Mouse (Mus musculus): ENCODE measurements at regions not wholly inside any gene's neighbourhood (a gene's known extent, or its start where the extent isn't known, plus 50 kb on each side); places are given as distances from the start of the nearest gene placed in this dataset.

- intact Hi-C loops (cut with DNase I; ENCODE audit: low total_unique reads): no loop called here
- no peak for DNase-seq
Measured at GRCm38 (mm10) chr8:76309200-76309599, 590.0 kb upstream of the Nr3c2 start.

GRCm38 (mm10) chr8:76328540-76328939, 570.7 kb upstream of the Nr3c2 start:
- no peak for DNase-seq
- intact Hi-C loops (cut with DNase I; ENCODE audit: low total_unique reads): no loop called here

DNA sequence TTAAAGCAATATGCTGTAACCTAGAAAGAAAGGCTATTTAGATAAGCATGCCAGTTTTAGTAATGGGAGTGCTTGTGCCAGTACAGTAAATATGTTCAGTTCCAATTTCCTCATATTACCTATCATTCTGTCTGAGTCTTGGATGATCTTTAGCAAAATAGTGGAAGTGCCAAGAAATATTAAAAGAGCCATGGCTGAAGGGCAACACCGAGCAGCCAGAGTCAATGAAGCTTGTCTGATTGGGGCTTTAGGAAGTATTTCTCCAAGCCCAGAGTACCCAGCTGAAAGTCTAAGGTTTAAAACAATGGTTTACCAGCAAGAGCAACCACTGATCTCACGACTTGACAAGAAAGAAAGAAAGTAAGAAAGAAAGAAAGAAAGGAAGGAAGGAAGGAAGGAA, 556.2 kb upstream of the Nr3c2 start:
- no peak for DNase-seq
- intact Hi-C loops (cut with DNase I; ENCODE audit: low total_unique reads): no loop called here

DNA sequence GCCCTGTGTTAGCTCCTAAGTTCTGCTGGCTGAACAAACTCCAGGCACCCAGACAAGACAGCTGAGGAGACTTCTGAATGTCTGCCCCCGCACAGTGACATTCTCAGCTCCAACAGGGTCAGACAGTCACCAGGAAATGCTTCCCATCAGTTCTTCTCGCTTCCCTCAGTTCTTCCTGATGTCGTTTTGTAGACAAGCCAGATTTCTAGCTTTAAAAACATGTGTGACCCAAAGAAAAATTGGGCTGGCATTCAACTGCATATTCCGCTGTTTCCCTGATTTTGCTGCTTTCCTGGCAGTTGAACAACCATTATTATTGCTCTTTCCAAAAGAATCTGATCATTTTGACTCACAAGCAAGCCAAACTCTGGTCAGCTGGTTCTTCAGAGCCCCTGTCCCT, 553.1 kb upstream of the Nr3c2 start:
- DNase-seq: peak; percentile 19
- intact Hi-C loops (cut with DNase I; ENCODE audit: low total_unique reads): no loop called here

DNA sequence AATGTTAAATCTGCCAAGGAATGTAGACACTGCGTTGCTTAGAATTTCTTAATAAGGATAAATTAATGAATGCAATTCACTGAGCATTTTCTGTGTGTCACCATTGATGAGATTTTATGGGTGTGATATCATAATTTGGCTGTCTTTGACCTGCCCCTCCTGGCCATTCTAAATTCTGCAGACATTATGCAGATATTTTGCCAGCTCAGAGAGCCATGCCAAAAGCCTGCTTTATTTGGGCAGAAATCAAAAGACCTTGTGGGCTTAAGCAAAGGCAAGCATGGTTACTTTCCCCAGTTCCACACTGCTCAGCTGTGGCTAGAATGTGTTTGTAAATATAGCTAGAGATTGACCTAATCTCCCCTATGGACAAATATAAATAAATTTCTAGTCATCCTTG, 552.4 kb upstream of the Nr3c2 start:
- no peak for DNase-seq
- intact Hi-C loops (cut with DNase I; ENCODE audit: low total_unique reads): no loop called here

DNA sequence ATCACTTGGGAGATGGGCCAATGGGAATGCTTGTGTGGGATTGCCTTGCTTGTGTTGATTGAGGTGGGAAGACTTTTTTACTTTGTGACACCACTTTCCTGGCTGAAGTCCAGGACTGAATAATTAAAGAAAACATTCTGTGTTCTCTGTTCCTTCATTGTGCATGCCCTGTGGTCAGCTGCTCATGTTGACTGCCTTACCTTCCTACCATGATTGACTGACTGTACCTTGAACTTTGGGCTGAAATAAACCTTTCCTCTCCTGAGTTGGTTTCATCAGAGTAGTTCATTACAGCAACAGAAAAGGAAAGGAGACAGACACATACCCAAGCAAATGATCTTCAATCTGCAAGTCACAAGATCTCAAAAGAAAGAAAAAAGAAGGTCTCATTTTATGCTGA, 524.9 kb upstream of the Nr3c2 start:
- intact Hi-C loops (cut with DNase I; ENCODE audit: low total_unique reads): no loop called here
- no peak for DNase-seq

DNA sequence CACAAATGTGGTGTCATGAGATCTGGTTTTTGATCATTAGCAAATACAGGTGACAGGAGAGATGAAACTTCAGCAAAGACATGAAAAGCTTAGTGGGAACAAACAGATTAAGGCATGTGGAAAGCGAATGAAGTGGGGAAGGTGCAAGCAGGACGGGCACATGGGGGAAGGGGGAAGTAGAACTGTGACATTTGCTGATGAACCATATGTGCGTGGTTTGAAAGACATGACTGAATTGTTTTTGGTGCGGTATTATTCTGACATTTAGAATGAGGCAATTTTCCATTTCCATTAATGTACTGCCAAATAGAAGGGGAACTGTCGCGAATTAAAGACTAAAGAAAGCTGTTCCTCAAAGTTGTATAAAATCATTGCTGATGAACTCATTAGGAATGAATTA, 521.5 kb upstream of the Nr3c2 start:
- intact Hi-C loops (cut with DNase I; ENCODE audit: low total_unique reads): no loop called here
- DNase-seq: no peak

- intact Hi-C loops (cut with DNase I; ENCODE audit: low total_unique reads): no loop called here
- no peak for DNase-seq
Measured at GRCm38 (mm10) chr8:76381643-76382042, 517.6 kb upstream of the Nr3c2 start.

GRCm38 (mm10) chr8:76383583-76384281, 515.5 kb upstream of the Nr3c2 start:
- intact Hi-C loops (cut with DNase I; ENCODE audit: low total_unique reads): no loop called here

GRCm38 (mm10) chr8:76384282-76384637, 515.0 kb upstream of the Nr3c2 start:
- DNase-seq: no peak
- intact Hi-C loops (cut with DNase I; ENCODE audit: low total_unique reads): no loop called here

More at GRCm38 (mm10) chr8:76383583-76384281, 515.5 kb upstream of the Nr3c2 start:
- DNase-seq: no peak

- intact Hi-C loops (cut with DNase I; ENCODE audit: low total_unique reads): no loop called here
- no peak for DNase-seq
Measured at GRCm38 (mm10) chr8:76392004-76392403, 507.2 kb upstream of the Nr3c2 start.

DNA sequence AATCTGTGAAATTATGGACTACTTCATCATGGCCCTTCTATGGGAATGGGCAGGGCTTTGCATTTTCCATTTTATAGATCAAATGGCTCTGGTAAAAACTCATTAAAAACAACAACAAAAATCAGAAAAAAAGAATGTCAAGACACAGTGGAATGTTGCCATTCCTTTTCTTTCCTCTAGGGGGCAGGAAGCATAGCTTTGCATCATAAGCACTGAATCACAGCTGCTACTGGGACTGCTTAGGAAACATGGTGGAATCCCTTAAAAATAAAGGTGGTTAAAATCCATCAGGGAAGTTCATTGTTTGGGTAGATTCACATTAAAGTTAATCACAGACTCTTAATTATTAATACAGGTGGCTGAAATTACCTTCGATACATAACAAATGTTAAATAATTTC, 476.8 kb upstream of the Nr3c2 start:
- DNase-seq: no peak
- intact Hi-C loops (cut with DNase I; ENCODE audit: low total_unique reads): no loop called here

- no peak for DNase-seq
- intact Hi-C loops (cut with DNase I; ENCODE audit: low total_unique reads): no loop called here
Measured at GRCm38 (mm10) chr8:76422861-76423532, 476.2 kb upstream of the Nr3c2 start.

DNA sequence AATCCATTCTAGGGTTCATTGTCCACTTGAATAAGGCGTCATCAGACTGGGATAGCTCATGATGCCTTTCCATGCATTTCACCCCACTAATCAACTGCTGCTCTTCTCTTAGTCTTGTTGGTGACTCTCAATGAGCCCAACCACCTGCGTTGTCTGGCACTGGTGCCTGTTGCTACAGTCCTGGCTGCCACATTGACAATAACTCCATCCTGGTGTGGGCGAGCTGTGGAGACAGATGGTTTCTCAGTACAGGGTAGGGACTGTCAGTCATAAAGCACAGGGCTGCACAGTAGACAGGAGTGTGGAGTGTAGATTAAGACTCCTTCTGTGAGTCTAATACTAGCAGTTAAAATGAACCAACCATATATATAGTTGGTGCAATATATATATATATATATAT, 469.4 kb upstream of the Nr3c2 start:
- no peak for DNase-seq
- intact Hi-C loops (cut with DNase I; ENCODE audit: low total_unique reads): no loop called here

GRCm38 (mm10) chr8:76432813-76433212, 466.4 kb upstream of the Nr3c2 start:
- intact Hi-C loops (cut with DNase I; ENCODE audit: low total_unique reads): no loop called here
- DNase-seq: no peak

DNA sequence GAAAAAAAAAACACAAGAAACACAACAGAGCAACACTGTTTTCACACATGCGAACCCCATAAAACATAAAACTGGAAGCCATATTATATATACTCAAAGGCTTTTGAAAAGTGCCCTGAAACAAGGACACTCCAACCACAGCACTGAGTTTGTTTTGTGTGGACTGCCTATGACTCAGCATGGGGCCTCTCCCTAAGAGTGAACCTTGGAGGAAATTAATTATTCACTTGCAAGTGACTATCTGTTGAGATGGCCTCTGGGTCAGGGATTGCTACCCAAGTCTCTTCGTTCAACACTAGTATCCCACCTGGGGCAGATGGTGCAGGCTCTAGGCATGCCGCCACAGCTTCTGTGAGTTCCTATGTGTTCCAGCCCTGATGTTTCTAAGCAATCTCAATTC, 461.3 kb upstream of the Nr3c2 start:
- no peak for DNase-seq

GRCm38 (mm10) chr8:76474464-76475208, 424.6 kb upstream of the Nr3c2 start:
- no peak for DNase-seq
- intact Hi-C loops (cut with DNase I; ENCODE audit: low total_unique reads): no loop called here

More for the DNA sequence above, 461.3 kb upstream of the Nr3c2 start:
- intact Hi-C loops (cut with DNase I; ENCODE audit: low total_unique reads): no loop called here

DNA sequence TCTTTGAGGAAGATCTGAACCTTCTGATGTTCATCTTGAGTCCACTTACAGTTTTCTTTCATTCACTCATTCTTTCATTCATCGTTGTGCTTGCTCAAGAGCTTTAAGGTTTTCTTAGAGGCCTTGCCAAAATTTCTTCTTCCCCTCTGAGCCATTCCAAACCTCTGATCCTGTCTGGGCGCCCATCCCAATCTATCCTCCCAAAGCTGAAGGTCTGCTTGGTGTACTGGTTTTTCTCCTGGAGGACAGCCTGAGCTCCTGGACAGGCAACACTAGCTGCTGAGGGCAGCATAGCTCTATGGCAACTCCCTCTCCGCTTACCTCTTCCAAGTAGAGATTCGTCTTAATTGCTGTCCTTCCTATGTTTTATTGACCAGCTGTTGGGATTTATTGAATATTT, 420.3 kb upstream of the Nr3c2 start:
- no peak for DNase-seq
- intact Hi-C loops (cut with DNase I; ENCODE audit: low total_unique reads): no loop called here

DNA sequence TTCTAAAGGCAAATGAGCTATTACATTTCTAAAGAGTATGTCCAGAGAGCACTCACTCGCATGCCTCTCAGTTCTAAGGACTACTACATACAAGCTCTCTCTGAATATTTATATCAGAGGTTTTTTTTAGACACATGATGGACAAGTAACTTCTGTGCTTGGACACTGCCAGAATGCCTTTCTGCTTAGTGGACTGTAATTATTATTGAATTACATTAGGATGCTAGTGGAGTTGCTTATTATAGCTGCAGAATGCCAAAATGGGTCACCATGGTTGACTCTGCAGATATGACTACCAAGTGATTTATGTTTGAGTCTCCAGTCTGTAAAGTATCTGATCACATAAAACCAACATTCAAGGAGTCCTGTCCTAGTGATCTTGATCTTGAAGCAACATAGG, 395.6 kb upstream of the Nr3c2 start:
- DNase-seq: no peak
- intact Hi-C loops (cut with DNase I; ENCODE audit: low total_unique reads): no loop called here

DNA sequence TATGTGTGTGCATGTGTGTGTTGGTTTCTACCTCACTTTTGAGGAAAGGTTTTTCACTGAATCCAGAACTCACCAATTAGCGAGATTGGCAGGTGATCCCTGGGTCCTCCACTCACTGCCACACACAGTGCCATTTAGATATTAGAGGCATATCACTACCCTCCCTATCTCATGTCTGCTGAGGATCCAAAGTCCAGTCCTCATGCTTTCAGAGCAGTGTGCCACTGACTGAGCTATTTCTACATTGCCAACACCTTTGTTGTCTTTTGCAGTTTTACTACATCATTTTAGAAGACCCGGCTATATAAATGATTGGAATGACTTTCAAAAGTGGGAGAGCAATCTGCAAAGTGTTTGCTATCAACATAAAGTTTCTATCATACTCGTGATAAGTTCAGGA, 392.0 kb upstream of the Nr3c2 start:
- DNase-seq: no peak
- intact Hi-C loops (cut with DNase I; ENCODE audit: low total_unique reads): no loop called here

DNA sequence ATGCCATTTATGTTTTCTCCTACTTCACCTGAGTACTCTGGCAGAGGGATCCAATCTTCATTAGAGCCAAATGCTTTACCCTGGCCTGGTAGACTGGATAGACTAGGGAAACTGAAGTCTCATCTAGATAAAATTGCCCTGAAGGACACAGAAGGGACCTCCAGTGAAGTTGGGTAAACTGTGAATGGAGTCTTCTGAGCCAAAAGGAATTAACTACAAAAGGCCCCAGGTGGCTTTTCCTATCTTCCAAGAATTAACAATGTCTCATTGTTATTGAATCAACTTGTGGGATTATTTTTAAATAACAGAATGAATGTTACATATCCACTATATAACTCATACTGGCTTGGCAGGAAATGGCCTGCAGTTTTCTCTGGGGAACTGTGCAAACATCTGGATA, 390.0 kb upstream of the Nr3c2 start:
- DNase-seq: peak; percentile 22
- intact Hi-C loops (cut with DNase I; ENCODE audit: low total_unique reads): no loop called here

Measured in gastrocnemius, postnatal 14 days (tissue).